Mouse (Mus musculus) urinary bladder, postnatal 4 days (tissue): Measurements from ENCODE around the gene Ssxa1.
A peak's percentile ranks its signal among the peaks of the same experiment; 100 is the strongest.
"Not testable (repeated sequence)": the region's sequence is repeated elsewhere in the genome, so short reads cannot be mapped to it uniquely, and the experiment has no call there.

Source experiments
- DNase-seq, 2 experiments: peaks; one replicate each; pipeline ENCODE4 v3.0.0; 2021 to 2022; ENCODE audit warnings: low spot score in 2 of 2

Gene Ssxa1

GRCm38 (mm10) chrX:21115520-21115919, at the start of gene Ssxa1:
Gene Ssxa1 (plus strand): TSS chrX:21115820.
- DNase-seq = no peak

- DNase-seq = no peak
These were observed 47.5 kb upstream of the Ssxa1 start, which contains the start of gene Spaca5 for GRCm38 (mm10) chrX:21068106-21068505. Gene Spaca5 (plus strand): TSS chrX:21068406.

- DNase-seq = no peak
These were observed 27.0 kb upstream of the Ssxa1 start for GRCm38 (mm10) chrX:21088645-21088982.

- DNase-seq = peak; percentile 64 to 71
These were observed 26.4 kb upstream of the Ssxa1 start, which contains the start of gene Zfp300 for GRCm38 (mm10) chrX:21088983-21089866. Gene Zfp300 (minus strand): TSS chrX:21089527.

- DNase-seq = no peak
These were observed 25.8 kb upstream of the Ssxa1 start for GRCm38 (mm10) chrX:21089867-21090239.

- not testable (repeated sequence) for DNase-seq
These were observed 31.1 kb downstream of the Ssxa1 start for GRCm38 (mm10) chrX:21146675-21147074.
